Mouse (Mus musculus): ENCODE results near the gene Alkbh5.

GRCm38 (mm10) chr11:60540761-60541160 lies 4.6 kb downstream of the Alkbh5 start:
- TF ChIP-seq CTCF (IDR thresholded peaks at IDR 0.05; ENCODE audit: low read depth), result no peak
- TF ChIP-seq EP300 (IDR thresholded peaks at IDR 0.05; ENCODE audit: low read depth), result no peak

All from liver, postnatal 0 days (tissue).